ENCODE assay signal across 32 mouse cellular contexts in genomic region chr11:97591910-97592309, GRCm38 (mm10). TPM values are rescaled to one million over a fixed set of nuclear protein-coding genes. Genes with fewer than 3 reads are reported as not detected.
A peak's percentile ranks its signal among the peaks of the same experiment; 100 is the strongest.
DNase-seq lines count a peak whose midpoint lies in the region; ATAC-seq and TF ChIP-seq lines count a peak whose summit lies in the region.
"Had no signal": no experiment of that assay in that cellular context is flagged by ENCODE, and none has a peak within 500 bp of the region (broad histone marks: within the 10 kb centered on the region; RNA-seq: fewer than 3 reads in every experiment).

No protein-coding gene starts in this region.

- peak; percentile 80 for DNase-seq in kidney, postnatal 0 days (ENCODE audit: low spot score)
- DNase-seq in kidney, adult 11 months = no peak
- peak; percentile 78 for DNase-seq in 416B (ENCODE audit: low read depth)
- DNase-seq in NIH3T3 (ENCODE audit: low read depth) = peak; percentile 16
- DNase-seq in liver = no peak
- DNase-seq in urinary bladder, postnatal 4 days (ENCODE audit: low spot score in 2 of 2) = no peak
- no peak for DNase-seq in neural tube, embryonic 10.5 days (ENCODE audit: extremely low spot score, low spot score)
- DNase-seq: adrenal gland, postnatal 25 days; cerebellum, adult 2 months; cerebellum, postnatal 14 days; forebrain, postnatal 0 days; gastrocnemius, postnatal 14 days; heart, adult 11 months; heart, postnatal 36 days; kidney, postnatal 10 days; liver, postnatal 0 days; lung, postnatal 4 days; right cerebral cortex, postnatal 14 days had no signal

- no peaks in the 10 kb centered on the region for H3K27me3 ChIP-seq in kidney, postnatal 0 days (ENCODE audit: insufficient read depth, low read length)
- H3K27me3 ChIP-seq: hindbrain, embryonic 15.5 days; midbrain, embryonic 15.5 days had no signal

- WGBS in kidney, postnatal 0 days = 14% methylated on average over 5 of the region's 5 CpGs

- H3K4me2 ChIP-seq in kidney, postnatal 0 days (ENCODE audit: low read length) = no peak overlapping the region
- H3K4me2 ChIP-seq: embryonic facial prominence, embryonic 15.5 days; forebrain, embryonic 12.5 days; heart, embryonic 11.5 days; hindbrain, embryonic 15.5 days; limb, embryonic 13.5 days; liver, embryonic 12.5 days; midbrain, embryonic 15.5 days; neural tube, embryonic 13.5 days had no signal

- H3K9me3 ChIP-seq in kidney, postnatal 0 days (replicated peaks; ENCODE audit: low read length) = no peaks in the 10 kb centered on the region
- H3K9me3 ChIP-seq: embryonic facial prominence, embryonic 10.5 days; embryonic facial prominence, embryonic 15.5 days; forebrain, embryonic 12.5 days; hindbrain, embryonic 15.5 days; limb, embryonic 13.5 days; liver, embryonic 12.5 days; midbrain, embryonic 15.5 days; neural tube, embryonic 13.5 days had no signal

- peak; percentile 65; the same call in 1 of the 2 replicates for ATAC-seq in kidney, postnatal 0 days (replicated peaks; ENCODE audit: low FRiP score, low read depth)
- peak; percentile 22; the same call in 1 of the 2 replicates for ATAC-seq in granulocyte monocyte progenitor cell, adult 5-6 weeks (replicated peaks; ENCODE audit: poor library complexity, severe bottlenecking)
- ATAC-seq: forebrain, postnatal 0 days; inflammation-experienced regulatory T-cells, adult 6 months; liver, embryonic 12.5 days; liver, postnatal 0 days; midbrain, embryonic 15.5 days had no signal

- no peak for TF ChIP-seq CTCF in kidney, postnatal 0 days (IDR thresholded peaks at IDR 0.05; ENCODE audit: low read depth)

- H3K27ac ChIP-seq in kidney, postnatal 0 days = no peak overlapping the region
- H3K27ac ChIP-seq: embryonic facial prominence, embryonic 10.5 days; embryonic facial prominence, embryonic 15.5 days; forebrain, embryonic 12.5 days; hindbrain, embryonic 15.5 days; layer of hippocampus, adult 2 months; limb, embryonic 13.5 days; liver, embryonic 12.5 days; midbrain, embryonic 15.5 days; neural tube, embryonic 13.5 days had no signal

- H3K4me1 ChIP-seq in kidney, postnatal 0 days (replicated peaks; ENCODE audit: insufficient read depth, low read length) = peaks cover 3% of the 10 kb centered on the region; the same call in 1 of the 2 replicates
- H3K4me1 ChIP-seq: liver, embryonic 12.5 days had no signal

- no peak overlapping the region for H3K4me3 ChIP-seq in kidney, postnatal 0 days (replicated peaks; ENCODE audit: low read depth, low read length)
- H3K4me3 ChIP-seq: embryonic facial prominence, embryonic 10.5 days; embryonic facial prominence, embryonic 15.5 days; forebrain, embryonic 12.5 days; hindbrain, embryonic 15.5 days; layer of hippocampus, adult 2 months; limb, embryonic 13.5 days; liver, embryonic 12.5 days; midbrain, embryonic 15.5 days; neural tube, embryonic 13.5 days had no signal

- H3K36me3 ChIP-seq in kidney, postnatal 0 days (ENCODE audit: insufficient read depth, low read length) = no peaks in the 10 kb centered on the region
- H3K36me3 ChIP-seq: embryonic facial prominence, embryonic 10.5 days; embryonic facial prominence, embryonic 15.5 days; forebrain, embryonic 12.5 days; hindbrain, embryonic 15.5 days; limb, embryonic 13.5 days; liver, embryonic 12.5 days; midbrain, embryonic 15.5 days; neural tube, embryonic 13.5 days had no signal

- H3K9ac ChIP-seq in kidney, postnatal 0 days (ENCODE audit: low read depth, low read length) = no peak overlapping the region
- H3K9ac ChIP-seq: embryonic facial prominence, embryonic 15.5 days; forebrain, embryonic 12.5 days; forebrain, postnatal 0 days; hindbrain, embryonic 15.5 days; limb, embryonic 13.5 days; liver, embryonic 12.5 days; liver, postnatal 0 days; midbrain, embryonic 15.5 days; neural tube, embryonic 13.5 days had no signal

RNA-seq across cellular contexts. Expression of gene Srcin1, which starts 15.9 kb away (rescaled TPM):
- polyA plus RNA-seq in kidney, postnatal 0 days (2015; fragmentation: Nextera tagmentation; extraction: Ambion mirVana) = 0.59 and 0.70 TPM in 2 replicates
- not detected in 2 replicates for total RNA-seq in granulocyte monocyte progenitor cell, adult 5-6 weeks (2014; fragmentation: Nextera tagmentation)
- total RNA-seq in granulocyte monocyte progenitor cell, adult 5-6 weeks (2017) = not detected in 2 replicates
- total RNA-seq: megakaryocyte-erythroid progenitor cell, adult 5-6 weeks had no signal
- polyA plus RNA-seq: inflammation-experienced regulatory T-cells, adult 6 months had no signal

RNA-seq across cellular contexts. Expression of gene Epop, which starts 37.6 kb away (rescaled TPM):
- 2.9 and 4.1 TPM in 2 replicates for polyA plus RNA-seq in kidney, postnatal 0 days (2015; fragmentation: Nextera tagmentation; extraction: Ambion mirVana)
- total RNA-seq in granulocyte monocyte progenitor cell, adult 5-6 weeks (2014; fragmentation: Nextera tagmentation) = 7.5 and 8.1 TPM in 2 replicates
- 1.6 and 2.5 TPM in 2 replicates for total RNA-seq in granulocyte monocyte progenitor cell, adult 5-6 weeks (2017)
- total RNA-seq: MEL had no signal

Comparison
In these comparisons a context has a peak if more than half of its experiments do, and no peak if none do; other contexts are left out.
1. DNase-seq: peak in kidney, postnatal 0 days (single experiment), 416B (single experiment) and NIH3T3 (single experiment); none in kidney, adult 11 months (single experiment), liver (single experiment), urinary bladder, postnatal 4 days (0 of 2) and neural tube, embryonic 10.5 days (single experiment).